Mouse (Mus musculus) hematopoietic stem cell, adult 5-6 weeks (primary cell): ENCODE data around the gene Ankrd34c. TPM values are rescaled to one million over a fixed set of nuclear protein-coding genes. Genes with fewer than 3 reads are reported as not detected.

ENCODE experiments used
- ATAC-seq, 2 experiments: fragments of 125-278 bp in 1 of 2; replicated peaks in 1 of 2; 2 replicates each; pipeline ENCODE4 v1.8.0; 2016 to 2017; ENCODE audit warnings: inconsistent platforms in 2 of 2, mild to moderate bottlenecking in 2 of 2, moderate number of reproducible peaks in 2 of 2, low read depth in 1 of 2, moderate TSS enrichment in 1 of 2; ENCODE audit not compliant: low FRiP score in 2 of 2, poor library complexity in 2 of 2, severe bottlenecking in 2 of 2, insufficient read depth in 1 of 2, low TSS enrichment in 1 of 2
- total RNA-seq: library from RNA; stranded (forward); fragments of 172-1452, 232-1000 nt; gene quantifications from 2 replicates; pipeline ENCODE4 v1.2.3, GENCODE M21; 2017

Ankrd34c gene
- total RNA-seq, 1 experiment from 2014 or later, result not detected

- no peak for ATAC-seq
Observed at GRCm38 (mm10) chr9:89693670-89694069, 44.6 kb downstream of the Ankrd34c start.

GRCm38 (mm10) chr9:89689179-89689578 is 49.1 kb downstream of the Ankrd34c start:
- no peak for ATAC-seq

GRCm38 (mm10) chr9:89687503-89688226 is 50.6 kb downstream of the Ankrd34c start:
- peak; percentile 90 to 94 for ATAC-seq

- ATAC-seq, result no peak
Observed at GRCm38 (mm10) chr9:89686262-89686661, 52.0 kb downstream of the Ankrd34c start.

- ATAC-seq, result no peak; a peak in 1 of 4 replicates
Observed at GRCm38 (mm10) chr9:89678974-89679373, 59.3 kb downstream of the Ankrd34c start.

Other genes with a start within 250 kb of the Ankrd34c start
- gene Minar1, start 115.3 kb downstream of the Ankrd34c start, total RNA-seq, result not detected in 2 replicates
- 79.0 and 101 TPM in 2 replicates for gene Tmed3, start 33.4 kb downstream of the Ankrd34c start, total RNA-seq
- gene Rasgrf1, start 171.4 kb upstream of the Ankrd34c start, total RNA-seq, result 2.1 TPM in 1 of 2 replicates, not detected in the other